ENCODE assay signal across 8 mouse cellular contexts in genomic region chr5:131009510-131009909, GRCm38 (mm10).
A peak's percentile ranks its signal among the peaks of the same experiment; 100 is the strongest.
DNase-seq lines count a peak whose midpoint lies in the region; ATAC-seq and TF ChIP-seq lines count a peak whose summit lies in the region.
"Had no signal": no experiment of that assay in that cellular context is flagged by ENCODE, and none has a peak within 500 bp of the region (broad histone marks: within the 10 kb centered on the region; RNA-seq: fewer than 3 reads in every experiment).

No protein-coding gene starts in this region.

- peak; percentile 20 for DNase-seq in NIH3T3 (ENCODE audit: low read depth)
- DNase-seq in hindlimb bud, embryonic 11.5 days (ENCODE audit: extremely low spot score, low read depth, low spot score) = peak; percentile 12
- DNase-seq in left cerebral cortex, postnatal 25 days (ENCODE audit: low spot score in 2 of 2) = no peak

- ATAC-seq in intestine, postnatal 0 days = no peak
- ATAC-seq in intestine, embryonic 16.5 days = no peak
- no peak for ATAC-seq in erythroblast, adult 5-6 weeks (replicated peaks; ENCODE audit: low FRiP score, poor library complexity, severe bottlenecking)

- H3K27ac ChIP-seq in intestine, postnatal 0 days (ENCODE audit: low read depth, low read length) = no peak overlapping the region
- no peak overlapping the region for H3K27ac ChIP-seq in intestine, embryonic 16.5 days (ENCODE audit: low read length)

- no peaks in the 10 kb centered on the region for H3K4me1 ChIP-seq in intestine, postnatal 0 days (replicated peaks; ENCODE audit: control insufficient read depth, insufficient read depth, low read length)
- H3K4me1 ChIP-seq in intestine, embryonic 16.5 days (ENCODE audit: control insufficient read depth, insufficient read depth, low read length) = no peaks in the 10 kb centered on the region
- peaks cover 18% of the 10 kb centered on the region for H3K4me1 ChIP-seq in E14TG2a.4 (replicated peaks; ENCODE audit: low read depth, low read length)

- no peak overlapping the region for H3K4me3 ChIP-seq in intestine, postnatal 0 days (ENCODE audit: low read depth, low read length)
- H3K4me3 ChIP-seq in intestine, embryonic 16.5 days (ENCODE audit: low read length) = no peak overlapping the region
- H3K4me3 ChIP-seq in E14TG2a.4 (replicated peaks; ENCODE audit: low read length) = no peak overlapping the region
- H3K4me3 ChIP-seq: myocyte had no signal

- intact Hi-C loops in left cerebral cortex, postnatal 25 days (cut with DNase I) = loop anchor here (5.0 kb wide), 2 partner anchors 147 to 418 kb away; no protein-coding TSS in a partner anchor

- no peaks in the 10 kb centered on the region for H3K9me3 ChIP-seq in intestine, postnatal 0 days (ENCODE audit: control insufficient read depth)
- H3K9me3 ChIP-seq in intestine, embryonic 16.5 days (ENCODE audit: control insufficient read depth, low read length) = no peaks in the 10 kb centered on the region
- H3K9me3 ChIP-seq in E14TG2a.4 (ENCODE audit: low read length) = no peaks in the 10 kb centered on the region

- no peak overlapping the region for H3K9ac ChIP-seq in intestine, postnatal 0 days (ENCODE audit: low read depth, low read length)
- H3K9ac ChIP-seq in intestine, embryonic 16.5 days (ENCODE audit: low read depth, low read length) = no peak overlapping the region

- peak; percentile 69 for TF ChIP-seq CTCF in intestine, postnatal 0 days (IDR thresholded peaks at IDR 0.05; ENCODE audit: low read depth)
- TF ChIP-seq CTCF in E14TG2a.4 (conservative IDR thresholded peaks at IDR 0.05; ENCODE audit: low read length) = peak; percentile 50

- no peak overlapping the region for H3K4me2 ChIP-seq in intestine, postnatal 0 days (replicated peaks; ENCODE audit: low read depth)
- no peak overlapping the region for H3K4me2 ChIP-seq in intestine, embryonic 16.5 days (ENCODE audit: low read depth, low read length)

- no peaks in the 10 kb centered on the region for H3K27me3 ChIP-seq in intestine, postnatal 0 days (replicated peaks; ENCODE audit: control insufficient read depth, insufficient read depth, low read length)
- no peaks in the 10 kb centered on the region for H3K27me3 ChIP-seq in intestine, embryonic 16.5 days (replicated peaks; ENCODE audit: control insufficient read depth, insufficient read depth, low read length)
- H3K27me3 ChIP-seq in E14TG2a.4 (ENCODE audit: insufficient read depth, low read length) = 0 out of 2 replicates have a peak, but pooled peaks cover 3% of the 10 kb centered on the region

- no peaks in the 10 kb centered on the region for H3K36me3 ChIP-seq in intestine, postnatal 0 days (ENCODE audit: control insufficient read depth, insufficient read depth)
- H3K36me3 ChIP-seq in intestine, embryonic 16.5 days (ENCODE audit: control insufficient read depth, insufficient read depth, low read length) = no peaks in the 10 kb centered on the region
- H3K36me3 ChIP-seq in E14TG2a.4 (ENCODE audit: insufficient read depth, low read length) = no peaks in the 10 kb centered on the region

- 56% methylated on average over 6 of the region's 6 CpGs for WGBS in intestine, postnatal 0 days
- 54% methylated on average over 6 of the region's 6 CpGs for WGBS in intestine, embryonic 16.5 days

Comparison
In these comparisons a context has a peak if more than half of its experiments do, and no peak if none do; other contexts are left out.
1. DNase-seq: peak in NIH3T3 (single experiment) and hindlimb bud, embryonic 11.5 days (single experiment); none in left cerebral cortex, postnatal 25 days (0 of 2).